Mouse (Mus musculus) neural tube, embryonic 11.5 days (tissue): ENCODE data around the gene Gpr183. TPM values are rescaled to one million over a fixed set of nuclear protein-coding genes. Genes with fewer than 3 reads are reported as not detected.

ENCODE experiments used
- ATAC-seq: fragments of 200-750 bp; cut with Nextera tagmentation; 2 replicates; pipeline ENCODE4 v1.8.0; 2017; ENCODE audit warnings: moderate number of reproducible peaks, mild to moderate bottlenecking, moderate TSS enrichment, moderate library complexity; ENCODE audit not compliant: insufficient read depth, low FRiP score, low TSS enrichment
- DNase-seq: peaks from one replicate; pipeline ENCODE4 v3.0.0-alpha.2; 2015; ENCODE audit warnings: low spot score
- H3K27ac ChIP-seq: fragments of 300-500 bp; sonication (generic); 2 replicates; pipeline ENCODE4 v1.5.1; 2014; ENCODE audit warnings: low read depth, mild to moderate bottlenecking, low read length
- H3K27me3 ChIP-seq: fragments of 300-500 bp; sonication (generic); 2 replicates; pipeline ENCODE4 v1.6.1; 2014; ENCODE audit warnings: mild to moderate bottlenecking, low read length, mixed read lengths; ENCODE audit not compliant: control insufficient read depth, insufficient read depth
- H3K36me3 ChIP-seq: fragments of 300-500 bp; sonication (generic); 2 replicates; pipeline ENCODE4 v1.6.1; 2014; ENCODE audit warnings: mild to moderate bottlenecking, low read length, moderate library complexity, mixed read lengths; ENCODE audit not compliant: control insufficient read depth, insufficient read depth
- H3K4me1 ChIP-seq: fragments of 300-500 bp; sonication (generic); 2 replicates; pipeline ENCODE4 v1.6.1; 2014; ENCODE audit warnings: low read length, mixed read lengths; ENCODE audit not compliant: control insufficient read depth, insufficient read depth
- H3K4me2 ChIP-seq: fragments of 300-500 bp; sonication (generic); 2 replicates; pipeline ENCODE4 v1.6.1; 2014; ENCODE audit warnings: low read depth, mild to moderate bottlenecking, moderate library complexity
- H3K4me3 ChIP-seq: fragments of 300-500 bp; sonication (generic); 2 replicates; pipeline ENCODE4 v1.5.1; 2014; ENCODE audit warnings: low read depth, low read length
- H3K9ac ChIP-seq: fragments of 300-500 bp; sonication (generic); 2 replicates; pipeline ENCODE4 v1.6.1; 2014; ENCODE audit warnings: mild to moderate bottlenecking, low read length
- H3K9me3 ChIP-seq: fragments of 300-500 bp; sonication (generic); 2 replicates; pipeline ENCODE4 v1.6.1; 2016; ENCODE audit warnings: low read length; ENCODE audit not compliant: control insufficient read depth
- WGBS: fragments of 180-500 bp; shearing (Covaris S2); extraction: QIAGEN DNeasy Blood & Tissue Kit; methylation state at CpG from one replicate; pipeline ENCODE4 v1.1.7; 2014; 5-methylcytosine and 5-hydroxymethylcytosine counted together
- polyA plus RNA-seq: library from polyadenylated mRNA; unstranded; fragments of >200 nt; fragmentation: Nextera tagmentation; extraction: Ambion mirVana; gene quantifications from 2 replicates; pipeline ENCODE4 v1.2.1, GENCODE M21; 2014

Gpr183 gene
- polyA plus RNA-seq, 1 experiment from 2014 or later: 3.5 TPM

GRCm38 (mm10) chr14:121962128-121962890, 2.7 kb downstream of the Gpr183 start:
- WGBS: 72% methylated on average over 14 of the region's 14 CpGs

GRCm38 (mm10) chr14:121961496-121962127, 3.4 kb downstream of the Gpr183 start:
- ATAC-seq: no peak
- no peak overlapping the region for H3K27ac ChIP-seq
- H3K9me3 ChIP-seq: no peaks in the 10 kb centered on the region
- no peak for DNase-seq
- no peak overlapping the region for H3K9ac ChIP-seq
- no peaks in the 10 kb centered on the region for H3K27me3 ChIP-seq
- no peak overlapping the region for H3K4me2 ChIP-seq
- H3K4me1 ChIP-seq: no peaks in the 10 kb centered on the region
- no peaks in the 10 kb centered on the region for H3K36me3 ChIP-seq
- no peak overlapping the region for H3K4me3 ChIP-seq
- WGBS: 91% methylated on average over 12 of the region's 12 CpGs

More at GRCm38 (mm10) chr14:121962128-121962890, 2.7 kb downstream of the Gpr183 start:
- no peak overlapping the region for H3K4me2 ChIP-seq
- no peak overlapping the region for H3K9ac ChIP-seq
- no peaks in the 10 kb centered on the region for H3K27me3 ChIP-seq
- DNase-seq (no peak), ATAC-seq (no peak)
- no peaks in the 10 kb centered on the region for H3K9me3 ChIP-seq
- H3K4me3 ChIP-seq: no peak overlapping the region
- no peaks in the 10 kb centered on the region for H3K36me3 ChIP-seq
- no peak overlapping the region for H3K27ac ChIP-seq
- no peaks in the 10 kb centered on the region for H3K4me1 ChIP-seq

GRCm38 (mm10) chr14:121960997-121961396, 4.0 kb downstream of the Gpr183 start:
- DNase-seq: no peak
- Histone ChIP-seq H3K27me3 (no peaks in the 10 kb centered on the region), H3K36me3 (no peaks in the 10 kb centered on the region), H3K27ac (no peak overlapping the region), H3K9me3 (no peaks in the 10 kb centered on the region), H3K4me1 (no peaks in the 10 kb centered on the region), H3K4me2 (no peak overlapping the region), H3K4me3 (no peak overlapping the region), H3K9ac (no peak overlapping the region)
- WGBS: 74% methylated on average over 6 of the region's 6 CpGs
- no peak for ATAC-seq

GRCm38 (mm10) chr14:121960531-121960930, 4.5 kb downstream of the Gpr183 start:
- H3K36me3 ChIP-seq: no peaks in the 10 kb centered on the region
- ATAC-seq (no peak), DNase-seq (no peak)
- H3K4me1 ChIP-seq: no peaks in the 10 kb centered on the region
- no peak overlapping the region for H3K4me2 ChIP-seq
- no peaks in the 10 kb centered on the region for H3K9me3 ChIP-seq
- WGBS: 90% methylated on average over 2 of the region's 2 CpGs
- no peak overlapping the region for H3K4me3 ChIP-seq
- no peak overlapping the region for H3K27ac ChIP-seq
- H3K9ac ChIP-seq: no peak overlapping the region
- H3K27me3 ChIP-seq: no peaks in the 10 kb centered on the region

- H3K4me3 ChIP-seq: no peak overlapping the region
- 94% methylated on average over 4 of the region's 4 CpGs for WGBS
- ATAC-seq: no peak
- no peaks in the 10 kb centered on the region for H3K9me3 ChIP-seq
- no peaks in the 10 kb centered on the region for H3K27me3 ChIP-seq
- H3K4me1 ChIP-seq: no peaks in the 10 kb centered on the region
- no peak for DNase-seq
- no peak overlapping the region for H3K4me2 ChIP-seq
- H3K36me3 ChIP-seq: no peaks in the 10 kb centered on the region
- H3K27ac ChIP-seq: no peak overlapping the region
- H3K9ac ChIP-seq: no peak overlapping the region
These were observed 5.0 kb downstream of the Gpr183 start for GRCm38 (mm10) chr14:121960031-121960430.

- H3K4me2 ChIP-seq: no peak overlapping the region
- no peak for DNase-seq
- H3K4me1 ChIP-seq: no peaks in the 10 kb centered on the region
- no peak overlapping the region for H3K27ac ChIP-seq
- H3K36me3 ChIP-seq: no peaks in the 10 kb centered on the region; the same call in 1 of the 2 replicates
- no peaks in the 10 kb centered on the region for H3K27me3 ChIP-seq
- H3K4me3 ChIP-seq: no peak overlapping the region
- no peak overlapping the region for H3K9ac ChIP-seq
- 90% methylated on average over 3 of the region's 3 CpGs for WGBS
- H3K9me3 ChIP-seq: no peaks in the 10 kb centered on the region
- no peak for ATAC-seq
These were observed 5.4 kb downstream of the Gpr183 start for GRCm38 (mm10) chr14:121959538-121959980.

GRCm38 (mm10) chr14:121958751-121959537, 6.1 kb downstream of the Gpr183 start:
- no peaks in the 10 kb centered on the region; the same call in 1 of the 2 replicates for H3K36me3 ChIP-seq
- DNase-seq (no peak), ATAC-seq (no peak)
- no peak overlapping the region for H3K4me2 ChIP-seq
- no peak overlapping the region for H3K9ac ChIP-seq
- H3K27ac ChIP-seq: no peak overlapping the region
- WGBS: 73% methylated on average over 10 of the region's 10 CpGs
- no peaks in the 10 kb centered on the region for H3K27me3 ChIP-seq
- H3K4me1 ChIP-seq: no peaks in the 10 kb centered on the region
- no peak overlapping the region for H3K4me3 ChIP-seq
- H3K9me3 ChIP-seq: no peaks in the 10 kb centered on the region

- no peak overlapping the region for H3K4me3 ChIP-seq
- no peaks in the 10 kb centered on the region; the same call in 1 of the 2 replicates for H3K36me3 ChIP-seq
- ATAC-seq: no peak
- H3K27ac ChIP-seq: no peak overlapping the region
- no peak overlapping the region for H3K4me2 ChIP-seq
- H3K27me3 ChIP-seq: no peaks in the 10 kb centered on the region
- WGBS: 86% methylated on average over 3 of the region's 3 CpGs
- H3K9ac ChIP-seq: no peak overlapping the region
- H3K4me1 ChIP-seq: no peaks in the 10 kb centered on the region
- DNase-seq: no peak
- H3K9me3 ChIP-seq: no peaks in the 10 kb centered on the region
These were observed 6.8 kb downstream of the Gpr183 start for GRCm38 (mm10) chr14:121958041-121958750.
